Mouse (Mus musculus) stomach, postnatal 0 days (tissue): ENCODE data around the gene Gm47283.
"Not testable (repeated sequence)": the region's sequence is repeated elsewhere in the genome, so short reads cannot be mapped to it uniquely, and the experiment has no call there.

Experiments
- CTCF ChIP-seq: IDR thresholded peaks from 2 replicates; pipeline ENCODE4 v1.5.1; 2016; ENCODE audit warnings: antibody characterized with exemption, low read depth, mild to moderate bottlenecking, moderate library complexity
- EP300 ChIP-seq: optimal IDR thresholded peaks from 2 replicates; pipeline ENCODE3; 2016; ENCODE audit warnings: antibody characterized with exemption

GRCm38 (mm10) chrY:90743053-90743810 is 41.3 kb upstream of the Gm47283 start:
- TF ChIP-seq CTCF, EP300: not testable (repeated sequence)
